Mouse (Mus musculus) layer of hippocampus, adult 18-20 months (tissue): ENCODE data around the gene Pde7b. TPM values are rescaled to one million over a fixed set of nuclear protein-coding genes. Genes with fewer than 3 reads are reported as not detected.

Source experiments
- DNase-seq, 2 experiments: peaks; one replicate each; pipeline ENCODE4 v3.0.0; 2022; ENCODE audit warnings: low spot score in 2 of 2
- total RNA-seq, 2 experiments: library from RNA; stranded (reverse); gene quantifications; 2 replicates each; pipeline ENCODE4 v1.2.3; 2021

Gene Pde7b
- total RNA-seq, 2 experiments from 2014 or later, result 21.2 to 27.0 TPM

DNA sequence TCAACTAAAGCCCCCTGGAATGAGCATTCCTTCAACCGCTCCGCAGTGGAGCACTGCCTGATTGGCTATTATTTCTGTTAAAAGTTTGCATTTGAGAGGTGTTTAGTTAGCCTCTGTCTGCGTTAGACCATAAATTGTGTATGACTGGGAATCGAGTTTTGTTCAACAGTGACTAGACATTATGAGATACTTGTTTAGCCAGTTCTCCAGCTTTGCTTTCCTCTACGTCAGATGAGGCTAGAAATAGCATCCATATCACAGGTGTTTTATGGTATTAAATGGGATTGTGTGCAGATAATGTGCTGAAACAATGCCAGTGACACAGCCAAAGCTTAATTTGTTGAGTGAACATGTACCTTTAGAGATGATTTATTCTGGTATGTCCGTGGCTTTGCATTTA is 70.3 kb downstream of the Pde7b start:
- DNase-seq, result no peak

DNA sequence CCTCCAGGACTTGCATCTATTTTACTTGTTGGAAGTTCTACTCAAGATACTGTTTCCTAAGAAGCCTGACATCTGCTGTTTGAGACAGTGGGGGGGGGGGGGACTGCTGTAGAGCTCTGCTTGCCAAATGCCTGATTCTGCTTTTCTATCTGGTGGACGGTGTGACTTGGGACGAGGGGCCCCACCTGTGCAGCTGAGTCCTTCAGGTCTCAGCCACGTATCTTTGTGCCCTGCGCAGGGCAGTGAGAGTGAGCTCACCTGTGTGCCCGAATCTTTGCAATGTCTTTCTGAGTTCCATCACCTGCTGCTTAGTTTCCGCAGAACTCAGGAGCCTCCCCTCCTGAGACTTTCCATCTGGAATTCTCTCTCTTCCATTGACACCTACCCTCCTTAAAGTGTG is 70.7 kb downstream of the Pde7b start:
- DNase-seq, result no peak

DNA sequence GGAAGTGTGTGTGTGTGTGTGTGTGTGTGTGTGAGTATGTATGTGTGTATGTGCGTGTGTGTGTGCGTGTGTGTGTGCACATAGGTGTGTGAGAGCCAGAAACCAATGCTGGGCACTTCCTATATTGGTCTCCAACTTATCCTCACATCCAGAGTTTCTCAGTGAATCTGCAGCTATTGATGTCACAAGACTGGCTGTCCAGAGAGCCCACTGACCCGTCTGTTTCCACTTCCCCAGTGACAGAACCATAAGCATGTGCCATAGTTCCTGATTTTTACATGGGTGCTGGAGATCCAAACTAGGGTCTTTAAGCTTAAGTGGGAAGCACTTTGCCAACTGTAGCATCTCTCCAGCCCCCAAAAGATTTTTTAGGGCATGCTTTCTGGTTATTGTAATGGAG is 71.6 kb downstream of the Pde7b start:
- no peak for DNase-seq

DNA sequence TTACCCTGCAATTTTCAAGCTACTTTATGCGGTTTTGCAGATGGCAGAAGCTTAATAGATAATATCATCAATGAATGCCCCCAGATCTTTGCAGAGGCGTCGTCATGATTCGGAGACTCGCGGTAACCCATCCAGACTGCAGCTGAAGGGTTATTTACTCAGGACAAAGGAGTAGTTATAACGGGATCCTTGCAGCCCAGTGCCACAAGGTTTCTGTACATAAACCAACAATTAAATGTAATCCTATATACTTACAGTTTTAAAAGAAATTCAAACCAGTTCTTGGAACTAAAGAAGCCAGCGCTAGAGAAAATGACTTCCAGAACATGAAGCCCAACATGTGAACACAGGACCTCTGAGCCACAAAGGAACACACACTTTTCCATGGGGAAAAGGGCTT is 88.5 kb downstream of the Pde7b start:
- DNase-seq, result no peak

DNA sequence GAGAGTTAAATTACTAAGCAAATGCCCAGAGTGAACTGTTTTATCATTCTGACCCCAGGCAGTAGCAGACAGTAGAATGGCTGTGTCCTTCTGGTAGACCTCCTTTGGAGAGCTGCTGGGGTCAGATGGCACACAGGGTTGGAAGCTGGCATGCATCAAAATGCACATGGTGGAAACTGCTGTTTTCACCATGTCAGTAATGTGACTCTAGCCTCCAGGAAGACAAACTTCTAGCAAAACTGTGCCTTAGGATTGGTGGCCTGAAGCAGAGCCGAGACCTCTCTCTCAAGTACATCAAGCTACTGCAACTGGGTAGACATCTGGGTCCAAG is 91.8 kb downstream of the Pde7b start:
- no peak for DNase-seq

DNA sequence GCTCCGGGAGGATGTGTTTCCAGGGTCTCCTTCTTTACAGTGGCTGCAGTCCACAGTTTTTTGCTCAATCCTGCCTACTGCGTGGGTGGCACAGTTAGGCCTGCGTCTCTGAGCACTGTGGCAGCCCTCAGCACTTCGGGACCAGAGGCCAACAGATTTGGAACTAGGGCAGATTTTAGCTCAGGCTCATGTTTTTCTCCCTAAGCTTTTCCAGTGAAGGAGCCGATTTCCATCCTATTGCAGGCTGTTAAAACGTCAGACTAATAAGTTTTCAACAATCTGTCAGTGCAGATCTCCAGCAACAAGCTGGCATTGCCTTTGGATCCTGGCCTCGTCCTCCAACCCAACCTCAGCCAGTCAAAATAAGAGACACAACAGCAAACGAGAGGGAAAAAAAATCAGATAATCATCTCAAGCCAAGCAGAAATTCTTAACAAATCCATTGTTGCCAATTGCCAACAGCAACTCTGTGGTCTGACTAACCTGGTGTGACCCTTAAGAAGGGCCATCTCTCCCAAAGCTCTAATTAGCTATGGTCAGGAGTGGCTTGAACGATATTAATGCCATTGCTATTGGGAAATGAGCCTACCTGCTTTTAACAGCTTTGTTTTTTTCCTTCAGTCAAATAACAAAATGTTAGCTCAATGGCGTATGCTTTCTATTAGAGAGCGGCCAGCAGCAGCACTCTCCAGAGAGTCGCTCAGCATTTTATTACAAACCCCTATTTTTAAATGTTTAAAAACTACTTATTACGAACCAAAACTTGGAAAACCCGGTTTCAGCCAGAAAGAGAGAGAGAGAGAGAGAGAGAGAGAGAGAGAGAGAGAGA is 92.4 kb downstream of the Pde7b start:
- peak in 1 of 2 experiments; percentile 63 for DNase-seq

DNA sequence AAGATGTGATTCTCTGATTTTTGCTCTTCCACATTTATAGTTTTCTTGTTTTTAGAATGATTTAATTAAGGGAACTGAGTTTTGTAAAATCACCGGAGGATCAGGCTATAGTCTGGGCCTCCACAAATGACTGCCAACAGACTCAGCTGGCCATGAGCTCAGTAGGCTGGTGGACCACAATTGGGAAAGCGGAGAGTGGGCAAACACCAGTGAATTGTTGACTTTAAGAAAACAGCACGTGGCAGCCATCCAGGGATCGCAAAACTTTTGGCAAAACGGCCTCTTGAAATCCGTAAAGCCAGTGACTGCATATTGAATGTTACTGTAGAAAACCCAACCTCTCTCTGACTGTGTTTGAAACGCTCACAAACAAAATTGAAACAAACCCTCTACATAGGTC is 94.8 kb downstream of the Pde7b start:
- no peak for DNase-seq

DNA sequence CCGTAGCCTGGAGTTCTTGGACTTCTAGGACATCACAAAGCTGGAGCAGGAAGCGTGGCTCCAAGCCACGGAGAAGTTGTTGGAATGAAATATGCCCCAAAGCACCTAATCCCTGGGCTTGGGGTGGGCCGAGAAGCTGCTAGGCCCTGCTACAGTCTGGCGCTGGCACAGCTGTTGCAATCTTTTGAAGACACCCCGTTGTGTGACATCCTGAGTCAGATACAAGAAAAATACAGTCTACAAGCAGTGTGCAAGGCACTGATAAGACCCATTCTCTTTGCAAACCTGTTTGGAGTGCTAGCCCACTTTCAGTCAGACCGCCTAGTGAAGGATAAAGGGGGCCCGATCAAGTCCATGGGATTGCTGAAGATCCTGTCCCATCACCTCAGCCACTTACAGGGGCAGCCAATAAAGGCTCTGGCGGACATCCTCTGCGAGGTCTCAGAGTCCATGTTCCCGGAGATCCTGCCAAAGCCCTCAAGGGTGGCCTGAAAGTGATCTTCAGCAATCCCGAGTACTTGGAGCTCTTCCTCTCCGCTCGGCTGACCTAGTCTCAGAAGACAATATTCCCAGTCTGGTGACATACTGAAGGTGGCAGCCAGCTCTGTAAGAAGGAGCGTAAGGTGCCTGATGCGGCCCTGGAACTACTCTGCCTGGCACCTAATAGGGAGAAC is 99.0 kb downstream of the Pde7b start:
- DNase-seq, result no peak

DNA sequence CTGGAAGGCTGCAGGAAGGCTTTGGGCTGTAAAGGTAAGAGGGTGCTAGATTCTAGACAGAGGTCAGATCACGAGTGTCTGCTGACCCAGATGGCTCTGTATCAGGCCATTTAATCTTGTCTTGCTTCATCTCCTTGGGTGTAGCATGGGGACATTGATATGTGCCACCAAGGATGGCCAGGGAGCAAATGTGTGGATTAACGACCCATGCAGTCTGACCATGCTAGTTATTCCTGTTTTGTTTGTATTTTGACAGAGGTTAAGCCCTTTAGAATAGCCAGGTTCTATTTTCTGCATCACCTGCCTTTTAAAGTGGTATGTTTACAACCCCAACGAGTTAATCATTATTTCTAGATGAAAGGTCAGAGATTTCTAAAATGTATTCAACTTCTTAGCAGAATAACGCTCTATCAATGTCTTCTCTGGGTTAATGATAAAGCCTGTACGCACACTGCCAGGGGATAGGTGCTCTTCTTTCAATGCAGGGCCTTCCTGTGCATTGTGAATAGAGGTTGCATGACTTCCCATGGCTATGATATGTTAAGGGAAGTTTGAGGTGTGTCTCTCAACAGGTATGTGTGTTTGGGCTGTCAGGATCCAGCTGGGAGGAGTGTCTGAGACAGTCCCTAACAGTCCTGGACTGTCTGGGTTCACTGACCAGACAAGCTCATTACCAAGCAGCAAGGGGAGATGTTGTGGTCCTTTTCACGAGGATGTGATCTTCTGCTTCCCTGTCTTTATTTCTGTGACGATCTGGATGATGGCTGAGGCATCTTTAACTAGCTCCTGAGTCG is 103.0 kb downstream of the Pde7b start:
- DNase-seq, result no peak

DNA sequence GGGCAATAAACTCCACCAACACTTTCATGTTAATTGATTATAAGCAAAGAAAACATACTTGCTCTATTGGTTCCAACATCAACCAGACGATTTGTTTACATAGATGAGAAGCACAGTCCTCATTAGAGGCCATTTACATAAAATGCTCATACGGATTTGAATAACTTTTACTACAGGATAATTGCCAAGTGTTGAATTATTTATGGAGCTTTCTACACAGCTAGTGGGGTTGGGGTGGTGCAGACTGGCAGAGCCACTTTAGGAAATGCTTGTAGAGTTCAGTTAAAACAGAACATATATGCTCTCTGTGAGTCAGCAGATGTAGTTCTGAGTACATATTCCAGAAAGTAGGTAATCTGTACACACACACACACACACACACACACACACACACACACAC is 118.9 kb downstream of the Pde7b start:
- no peak for DNase-seq

DNA sequence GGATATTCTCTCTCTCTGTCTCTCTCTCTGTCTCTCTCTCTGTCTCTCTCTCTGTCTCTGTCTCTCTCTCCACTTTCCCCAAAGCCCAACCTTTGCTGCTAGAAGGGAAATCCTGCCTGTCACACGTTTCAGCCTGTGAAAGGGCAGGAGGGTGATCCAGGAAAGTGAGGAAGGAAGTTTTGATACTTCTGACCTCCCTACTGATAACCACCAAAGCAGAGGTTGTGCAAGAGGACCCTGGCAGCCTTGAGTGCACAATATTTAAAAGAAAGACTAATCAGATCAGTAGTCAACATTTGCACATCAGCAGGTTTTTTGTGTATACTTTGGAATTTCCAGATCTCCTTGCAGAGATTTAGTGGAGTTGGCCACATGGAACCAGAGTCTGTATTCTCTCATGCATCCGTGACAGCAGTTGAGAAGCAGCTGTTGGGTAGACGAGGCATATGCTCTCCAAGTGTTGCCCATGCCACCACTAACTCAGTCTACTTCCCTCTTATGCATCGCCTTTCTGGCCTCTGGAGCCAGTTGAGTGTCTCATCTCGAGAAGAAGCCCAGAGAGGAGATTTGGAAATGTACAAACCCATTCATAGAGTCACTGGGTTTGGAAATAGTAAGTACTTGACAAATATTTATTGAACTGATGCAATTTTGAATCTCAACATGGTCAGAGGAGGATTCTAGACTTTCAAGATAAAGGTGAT is 129.6 kb downstream of the Pde7b start:
- DNase-seq, result no peak

DNA sequence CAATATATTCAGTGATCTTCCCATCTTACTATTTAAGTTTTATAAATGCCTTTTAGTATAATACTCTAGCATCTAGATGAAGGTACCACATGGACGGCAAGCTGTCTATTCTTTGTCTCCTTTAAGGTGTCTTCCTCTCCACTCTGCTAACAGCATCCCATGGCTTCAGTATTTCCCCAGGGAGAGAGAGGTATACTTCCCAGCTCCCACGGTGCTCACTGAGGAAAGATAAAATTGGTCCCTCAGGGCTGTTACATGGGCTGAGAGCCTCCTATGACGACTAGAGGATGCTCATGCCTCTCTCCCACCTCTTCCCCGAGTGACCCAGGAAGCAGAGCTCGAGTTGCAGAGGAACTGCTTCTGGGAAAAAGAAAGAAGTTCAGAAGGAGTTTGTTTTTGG is 130.9 kb downstream of the Pde7b start:
- no peak for DNase-seq

DNA sequence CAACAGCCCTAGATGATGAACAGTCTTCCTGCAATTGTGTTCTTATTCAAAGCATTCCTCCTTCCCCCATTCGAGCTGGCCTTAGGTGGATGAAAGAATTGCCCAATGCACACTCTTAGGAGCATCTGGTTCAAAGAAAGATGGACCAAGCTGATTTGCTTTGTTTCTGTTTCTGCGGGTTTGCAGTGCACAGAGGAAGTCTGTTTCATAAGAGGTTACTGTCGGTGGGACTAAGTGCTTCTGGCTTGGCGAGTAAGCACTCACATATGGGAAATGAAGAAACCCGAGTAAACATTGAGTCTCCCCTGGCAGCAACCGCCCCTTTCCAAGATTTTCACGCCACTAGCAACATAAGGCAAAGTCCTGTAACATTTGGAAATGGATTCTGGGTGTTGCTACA is 134.8 kb downstream of the Pde7b start:
- DNase-seq, result no peak

DNA sequence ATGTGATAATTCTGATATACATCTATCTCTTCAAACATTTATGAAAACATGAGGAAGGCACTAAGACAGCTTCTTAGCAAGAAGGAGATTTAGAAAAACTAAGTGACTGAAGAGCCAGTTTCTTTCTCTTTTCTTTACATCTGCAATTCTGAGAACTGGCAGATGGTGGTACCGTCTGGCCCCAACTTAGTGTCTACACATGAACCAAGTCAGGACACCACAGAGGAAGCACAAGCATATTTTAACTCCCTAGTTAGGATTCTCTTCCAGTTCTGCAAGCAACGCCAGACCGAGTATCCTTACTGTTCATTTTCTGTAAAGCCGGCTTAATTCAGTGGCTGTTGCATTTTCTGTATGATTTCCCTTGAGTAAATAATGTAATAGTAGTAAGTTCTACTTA is 138.9 kb downstream of the Pde7b start:
- peak; percentile 18 to 67 for DNase-seq

DNA sequence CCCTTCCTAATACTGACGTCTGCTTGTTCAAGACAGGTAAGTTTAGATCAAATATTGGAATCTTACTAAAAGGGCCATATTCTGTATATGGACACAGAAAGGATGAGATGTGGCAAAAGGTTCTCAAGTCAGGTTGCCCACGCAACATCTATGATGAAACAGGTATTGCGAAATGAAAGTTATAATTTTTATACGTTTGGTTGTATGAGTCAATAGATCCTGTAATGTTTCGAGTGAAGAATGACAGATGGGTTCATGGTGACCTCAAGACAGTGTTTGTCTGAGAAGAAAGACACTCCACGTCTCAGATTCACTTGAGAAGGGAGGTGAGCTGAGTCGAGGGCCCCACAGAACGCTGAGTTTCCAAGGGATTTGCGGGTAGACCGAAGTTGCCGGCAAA is 149.9 kb downstream of the Pde7b start:
- no peak for DNase-seq

DNA sequence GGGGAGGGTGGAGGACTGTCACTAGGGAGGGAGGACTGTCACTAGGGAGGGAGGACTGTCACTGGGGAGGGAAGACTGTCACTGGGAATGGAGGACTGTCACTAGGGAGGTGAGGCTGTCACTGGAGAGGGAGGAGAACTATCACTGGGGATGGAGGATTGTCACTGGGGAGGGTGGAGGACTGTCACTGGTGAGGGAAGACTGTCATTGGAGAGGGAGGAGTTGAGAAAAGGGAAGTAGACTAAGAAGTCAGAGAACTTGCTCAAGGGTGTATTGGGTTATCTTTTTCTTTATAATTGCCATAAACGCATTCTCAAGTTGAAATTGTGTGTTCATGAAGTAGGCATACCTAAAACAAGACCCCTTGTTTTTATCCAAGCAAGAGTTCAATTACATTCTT is 150.5 kb downstream of the Pde7b start:
- no peak for DNase-seq

DNA sequence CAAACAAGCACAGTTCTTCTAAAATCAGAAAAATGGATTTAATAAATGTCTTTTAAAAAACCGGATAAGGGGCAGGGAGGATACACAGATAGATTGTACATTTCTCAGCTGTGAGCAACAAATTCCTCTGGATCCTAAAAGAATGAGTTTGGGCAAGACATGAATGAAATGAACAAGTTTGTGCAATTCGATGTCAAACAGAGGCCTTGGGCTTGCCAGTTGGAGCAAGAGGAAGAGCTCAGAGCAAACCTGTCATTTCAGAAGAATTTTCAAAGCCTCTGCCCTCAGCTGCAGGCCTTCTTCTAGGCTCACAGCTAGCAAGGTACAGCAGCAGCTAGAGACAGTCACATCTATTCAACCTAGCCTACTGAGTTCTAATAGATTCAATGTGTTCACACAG is 153.4 kb downstream of the Pde7b start:
- no peak for DNase-seq

DNA sequence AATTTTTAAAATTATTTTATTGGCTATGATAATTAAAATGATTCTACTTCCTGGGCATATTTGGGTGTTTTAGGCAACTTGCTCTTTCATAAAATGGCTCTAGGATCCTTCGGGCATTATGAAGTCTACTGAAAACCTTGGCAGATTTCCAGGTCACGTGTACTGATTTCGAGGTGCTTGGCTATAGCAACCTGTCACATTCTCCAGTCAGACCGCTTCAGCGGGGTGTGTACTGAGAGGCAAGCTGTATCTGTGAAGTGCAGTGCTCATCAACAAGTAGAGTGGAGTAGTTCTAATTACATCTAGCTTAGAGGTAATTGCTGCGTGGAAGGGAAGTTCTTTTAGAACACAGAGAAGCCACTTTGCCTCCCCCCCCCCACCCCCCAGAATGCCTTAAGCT is 156.2 kb downstream of the Pde7b start:
- DNase-seq, result no peak

DNA sequence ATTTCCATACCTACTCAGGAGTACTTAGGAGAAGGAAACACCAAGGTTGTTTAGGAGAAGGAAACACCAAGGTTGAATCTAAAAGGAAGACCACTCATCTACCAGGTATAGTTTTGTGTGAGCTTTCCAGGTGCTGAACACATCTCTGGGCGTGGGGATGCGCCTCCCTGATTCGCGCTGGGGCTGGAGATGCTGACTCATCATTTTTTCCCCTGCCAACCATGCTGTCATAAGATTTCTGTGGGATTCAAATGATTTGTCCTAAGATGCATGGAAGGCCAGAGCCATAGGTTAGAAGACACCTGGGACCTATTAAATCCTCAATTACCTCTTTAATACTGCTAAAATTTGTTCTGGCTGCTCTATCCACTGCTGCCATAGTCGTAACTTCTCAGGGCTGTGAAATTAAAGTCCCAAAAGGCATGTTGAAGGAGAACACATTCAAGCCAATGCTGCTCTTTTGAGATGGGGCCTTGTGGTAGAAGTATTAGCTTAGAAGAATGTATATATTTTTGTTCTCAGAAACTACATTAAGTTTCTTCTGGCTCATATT is 157.1 kb downstream of the Pde7b start:
- no peak for DNase-seq

DNA sequence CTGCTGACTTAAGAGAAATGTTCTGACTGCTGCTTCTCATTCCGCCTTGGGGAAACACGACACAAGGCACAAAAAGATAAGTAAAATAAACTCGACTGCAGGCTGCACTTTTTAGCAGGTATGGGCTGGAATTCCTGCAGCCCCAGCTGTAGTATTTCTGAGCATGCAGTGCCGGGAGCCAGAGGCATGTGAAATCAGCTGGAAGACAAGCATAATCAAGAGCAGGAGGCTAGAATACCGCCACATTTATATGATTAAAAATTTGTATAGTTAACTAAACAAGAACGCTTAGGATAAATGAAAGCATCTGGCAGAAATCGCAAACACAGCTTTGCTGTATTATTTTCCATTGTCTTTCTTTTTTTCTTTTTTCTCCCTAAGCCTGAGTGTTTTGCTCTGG is 168.4 kb downstream of the Pde7b start:
- DNase-seq, result no peak

DNA sequence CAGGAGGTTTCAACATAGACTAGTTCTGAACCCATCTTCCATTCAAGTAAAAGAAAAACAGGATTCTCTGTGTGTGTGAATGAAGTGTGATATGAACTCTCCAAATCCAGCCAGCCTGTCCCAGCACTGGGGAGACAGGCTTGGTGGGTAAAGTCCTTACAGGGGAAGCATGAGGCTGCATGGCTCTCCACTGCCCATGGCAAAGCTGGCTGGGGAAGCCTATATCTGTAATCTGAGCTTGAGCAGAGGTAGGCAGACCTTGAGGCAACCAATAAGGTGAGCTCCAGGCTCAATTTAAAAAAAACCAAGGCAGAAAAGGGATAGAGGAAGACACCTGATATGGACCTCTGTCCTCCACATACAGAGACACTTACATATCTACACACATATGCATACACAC is 173.5 kb downstream of the Pde7b start:
- no peak for DNase-seq
